Mouse (Mus musculus): Measurements from ENCODE around the gene Msx2. TPM values are rescaled to one million over a fixed set of nuclear protein-coding genes. Genes with fewer than 3 reads are reported as not detected.
A peak's percentile ranks its signal among the peaks of the same experiment; 100 is the strongest.

Msx2 gene
- polyA plus RNA-seq (2014; fragmentation: Nextera tagmentation; extraction: Ambion mirVana), result 2.4 and 3.1 TPM in 2 replicates

DNA sequence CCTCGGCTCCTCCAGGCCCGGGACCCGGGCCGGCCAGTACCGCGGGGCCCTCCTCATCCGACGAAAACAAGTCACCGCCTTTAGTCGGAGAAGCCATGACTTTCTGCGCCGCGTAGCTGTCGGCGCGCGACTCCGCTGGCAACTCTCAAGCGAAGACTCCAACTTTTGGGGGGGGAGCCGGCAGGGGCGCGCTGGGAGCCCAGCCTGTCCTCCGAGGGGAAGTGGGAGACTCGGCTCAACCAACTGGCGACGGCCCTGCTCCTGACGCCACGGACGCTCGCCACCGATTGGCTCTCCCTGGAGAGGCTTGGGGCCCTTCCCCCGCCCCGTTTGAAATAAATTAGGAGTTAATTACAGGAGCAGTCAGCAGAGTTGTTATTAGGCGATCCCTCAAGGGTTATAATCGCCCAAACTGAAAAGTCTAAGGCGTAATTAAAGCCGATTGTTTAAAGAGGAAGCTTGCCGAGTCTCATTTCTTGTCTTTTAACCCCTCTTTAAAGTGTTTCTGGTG, at the start of gene Msx2:
Gene Msx2 (minus strand): TSS at position 461 of the 511 bp plus-strand sequence.
- Histone ChIP-seq H3K4me3 (ENCODE audit: low read depth, low read length) (peak within 1 kb of the TSS; percentile 45), H3K9ac (ENCODE audit: low read depth, low read length) (peak within 1 kb of the TSS; percentile 7; the same call in 1 of the 2 replicates), H3K27me3 (replicated peaks; ENCODE audit: control insufficient read depth, insufficient read depth, low read length) (peaks cover 95% of the 10 kb centered on the region), H3K9me3 (ENCODE audit: control insufficient read depth, low read length) (no peaks in the 10 kb centered on the region), H3K4me2 (peak within 1 kb of the TSS; percentile 74), H3K36me3 (ENCODE audit: control insufficient read depth, insufficient read depth, low read length) (no peaks in the 10 kb centered on the region), H3K27ac (ENCODE audit: low read depth, low read length) (no peak within 1 kb of the TSS), H3K4me1 (replicated peaks; ENCODE audit: control insufficient read depth, insufficient read depth, low read length) (no peaks in the 10 kb centered on the region)
- ATAC-seq (replicated peaks; ENCODE audit: low FRiP score) (0 out of 2 replicates have a peak, but pooled peaks have one; percentile 64), DNase-seq (ENCODE audit: low spot score) (peak; percentile 69)
- under 1% methylated on average over 38 of the region's 38 CpGs for WGBS

DNA sequence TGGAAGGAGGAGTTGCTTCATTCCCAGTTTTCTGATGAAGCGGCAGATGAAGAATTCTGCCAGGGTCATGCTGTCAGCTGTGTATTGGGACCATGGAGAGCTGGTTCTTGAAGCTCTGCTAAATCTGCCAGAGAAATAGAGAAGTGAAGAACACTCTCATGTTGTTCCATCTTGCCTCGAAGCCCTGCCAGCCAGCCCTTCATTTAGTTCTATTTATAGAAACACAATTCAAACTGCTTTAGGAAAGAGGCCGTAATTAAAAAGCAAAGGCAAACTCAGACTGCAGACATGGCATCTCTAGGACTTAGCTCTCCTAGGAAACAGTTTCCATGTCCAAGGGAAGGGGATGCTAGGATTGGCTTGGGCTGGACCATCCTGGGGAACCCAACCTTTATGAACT, 48.6 kb upstream of the Msx2 start:
- Histone ChIP-seq H3K27ac (ENCODE audit: low read depth, low read length) (no peak overlapping the region), H3K4me3 (ENCODE audit: low read depth, low read length) (no peak overlapping the region), H3K4me1 (replicated peaks; ENCODE audit: control insufficient read depth, insufficient read depth, low read length) (no peaks in the 10 kb centered on the region), H3K9ac (ENCODE audit: low read depth, low read length) (no peak overlapping the region), H3K36me3 (ENCODE audit: control insufficient read depth, insufficient read depth, low read length) (no peaks in the 10 kb centered on the region), H3K27me3 (replicated peaks; ENCODE audit: control insufficient read depth, insufficient read depth, low read length) (no peaks in the 10 kb centered on the region), H3K9me3 (ENCODE audit: control insufficient read depth, low read length) (no peaks in the 10 kb centered on the region), H3K4me2 (no peak overlapping the region)
- 66% methylated on average over 3 of the region's 3 CpGs for WGBS
- no peak for ATAC-seq (replicated peaks; ENCODE audit: low FRiP score)
- DNase-seq (ENCODE audit: low spot score), result no peak

DNA sequence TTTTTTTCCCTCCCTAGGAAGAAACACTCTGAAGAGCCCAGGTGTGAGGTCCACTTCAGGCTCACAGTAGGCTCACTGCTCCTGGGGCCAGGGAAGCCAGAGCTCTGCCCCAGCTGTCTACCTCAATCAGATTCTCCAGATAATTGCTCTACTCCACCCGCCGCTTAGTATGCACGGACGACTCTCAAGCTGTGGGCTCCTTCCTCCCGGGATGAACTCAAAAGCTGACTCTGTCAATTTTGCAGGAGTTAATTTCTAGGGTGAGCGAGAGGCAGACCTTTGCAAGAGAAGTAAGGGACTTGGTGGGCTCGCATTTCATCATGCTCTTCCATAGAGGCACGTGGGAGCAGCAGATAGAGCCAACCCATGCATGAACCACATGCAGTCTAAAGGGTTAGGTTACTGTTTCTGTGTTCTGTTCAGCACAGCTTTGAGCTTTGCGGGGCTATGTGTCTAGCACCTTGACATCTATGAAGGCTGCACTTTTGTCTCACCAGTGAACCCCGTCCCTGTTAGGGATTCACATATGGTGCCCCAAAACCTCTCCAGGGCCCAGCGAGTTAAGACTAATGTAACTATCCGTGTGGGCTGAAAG, 47.6 kb upstream of the Msx2 start:
- no peak overlapping the region for H3K9ac ChIP-seq (ENCODE audit: low read depth, low read length)
- no peak overlapping the region for H3K4me2 ChIP-seq
- no peak for DNase-seq (ENCODE audit: low spot score)
- H3K9me3 ChIP-seq (ENCODE audit: control insufficient read depth, low read length), result no peaks in the 10 kb centered on the region
- no peaks in the 10 kb centered on the region for H3K4me1 ChIP-seq (replicated peaks; ENCODE audit: control insufficient read depth, insufficient read depth, low read length)
- H3K27ac ChIP-seq (ENCODE audit: low read depth, low read length), result no peak overlapping the region
- no peaks in the 10 kb centered on the region for H3K36me3 ChIP-seq (ENCODE audit: control insufficient read depth, insufficient read depth, low read length)
- H3K27me3 ChIP-seq (replicated peaks; ENCODE audit: control insufficient read depth, insufficient read depth, low read length), result no peaks in the 10 kb centered on the region
- no peak overlapping the region for H3K4me3 ChIP-seq (ENCODE audit: low read depth, low read length)
- no peak for ATAC-seq (replicated peaks; ENCODE audit: low FRiP score)
- 49% methylated on average over 12 of the region's 12 CpGs for WGBS

DNA sequence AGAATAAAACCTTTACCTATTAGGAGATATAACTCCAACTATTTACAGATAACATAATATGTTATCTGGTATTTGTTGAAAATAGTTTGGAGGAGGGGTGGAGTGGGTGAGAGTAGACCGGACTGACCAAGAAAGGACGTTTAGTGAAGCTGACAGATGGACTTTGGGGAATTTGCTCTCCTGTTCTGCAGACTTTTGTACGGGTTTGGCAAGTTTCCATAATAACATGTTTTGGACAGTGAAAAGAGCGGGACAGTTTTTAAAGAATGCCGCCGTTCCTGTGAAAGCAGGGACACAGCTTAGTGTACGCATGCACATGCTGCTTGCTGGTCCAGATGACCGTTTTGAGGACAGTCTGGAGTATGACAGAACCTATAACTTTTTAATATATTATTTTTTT, 46.9 kb upstream of the Msx2 start:
- H3K36me3 ChIP-seq (ENCODE audit: control insufficient read depth, insufficient read depth, low read length), result no peaks in the 10 kb centered on the region
- 75% methylated on average over 8 of the region's 8 CpGs for WGBS
- no peak overlapping the region for H3K4me3 ChIP-seq (ENCODE audit: low read depth, low read length)
- no peaks in the 10 kb centered on the region for H3K4me1 ChIP-seq (replicated peaks; ENCODE audit: control insufficient read depth, insufficient read depth, low read length)
- H3K4me2 ChIP-seq, result no peak overlapping the region
- no peaks in the 10 kb centered on the region for H3K27me3 ChIP-seq (replicated peaks; ENCODE audit: control insufficient read depth, insufficient read depth, low read length)
- ATAC-seq (replicated peaks; ENCODE audit: low FRiP score), result no peak
- no peaks in the 10 kb centered on the region for H3K9me3 ChIP-seq (ENCODE audit: control insufficient read depth, low read length)
- H3K27ac ChIP-seq (ENCODE audit: low read depth, low read length), result no peak overlapping the region
- DNase-seq (ENCODE audit: low spot score), result no peak
- H3K9ac ChIP-seq (ENCODE audit: low read depth, low read length), result no peak overlapping the region

DNA sequence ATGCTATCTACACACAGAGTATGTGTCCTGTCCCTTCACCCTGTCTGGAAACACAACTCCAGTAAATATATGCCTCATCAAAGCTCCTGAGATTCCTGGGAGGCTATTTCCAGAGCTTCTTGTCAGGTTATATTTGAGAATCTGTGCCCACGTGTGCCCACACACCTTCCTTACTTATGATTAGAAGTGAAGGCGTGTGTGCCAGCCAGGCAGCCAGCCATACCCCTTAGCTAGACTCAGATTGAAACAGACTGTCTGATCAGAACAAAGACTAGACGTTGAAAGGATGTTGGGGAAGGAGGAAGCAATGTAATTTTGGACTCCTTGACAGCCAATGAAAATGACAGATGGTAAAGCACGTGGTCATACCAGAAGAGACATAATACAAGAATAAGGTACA, 45.4 kb upstream of the Msx2 start:
- WGBS, result 70% methylated on average over 4 of the region's 4 CpGs

DNA sequence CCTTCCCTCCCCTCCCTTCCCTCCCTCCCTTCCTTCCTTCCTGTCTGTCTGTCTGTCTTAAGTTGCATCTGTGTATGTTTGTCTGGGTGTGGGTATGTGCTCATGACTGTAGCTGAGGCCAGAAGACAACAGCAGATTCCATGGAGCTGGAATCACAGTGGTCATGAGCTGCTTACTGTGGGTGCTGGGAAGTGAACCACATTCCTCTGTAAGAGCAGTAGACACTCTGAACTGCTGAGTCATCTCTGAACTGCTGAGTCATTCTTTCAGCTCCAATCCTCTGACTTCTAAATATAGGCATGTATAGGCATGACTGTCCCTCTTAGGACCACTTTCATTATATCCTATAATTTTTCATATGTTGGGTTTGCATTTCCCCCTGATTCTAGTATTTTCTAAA, 41.7 kb upstream of the Msx2 start:
- DNase-seq (ENCODE audit: low spot score), result no peak
- H3K4me2 ChIP-seq, result no peak overlapping the region
- no peaks in the 10 kb centered on the region for H3K9me3 ChIP-seq (ENCODE audit: control insufficient read depth, low read length)
- no peaks in the 10 kb centered on the region for H3K36me3 ChIP-seq (ENCODE audit: control insufficient read depth, insufficient read depth, low read length)
- H3K4me1 ChIP-seq (replicated peaks; ENCODE audit: control insufficient read depth, insufficient read depth, low read length), result no peaks in the 10 kb centered on the region
- H3K27ac ChIP-seq (ENCODE audit: low read depth, low read length), result no peak overlapping the region
- H3K9ac ChIP-seq (ENCODE audit: low read depth, low read length), result no peak overlapping the region
- no peak overlapping the region for H3K4me3 ChIP-seq (ENCODE audit: low read depth, low read length)
- H3K27me3 ChIP-seq (replicated peaks; ENCODE audit: control insufficient read depth, insufficient read depth, low read length), result no peaks in the 10 kb centered on the region
- no peak for ATAC-seq (replicated peaks; ENCODE audit: low FRiP score)

More for the DNA sequence above, 45.4 kb upstream of the Msx2 start:
- H3K4me1 ChIP-seq (replicated peaks; ENCODE audit: control insufficient read depth, insufficient read depth, low read length), result no peaks in the 10 kb centered on the region
- H3K4me2 ChIP-seq, result no peak overlapping the region
- no peak for ATAC-seq (replicated peaks; ENCODE audit: low FRiP score)
- H3K27me3 ChIP-seq (replicated peaks; ENCODE audit: control insufficient read depth, insufficient read depth, low read length), result no peaks in the 10 kb centered on the region
- no peak overlapping the region for H3K27ac ChIP-seq (ENCODE audit: low read depth, low read length)
- H3K9ac ChIP-seq (ENCODE audit: low read depth, low read length), result no peak overlapping the region
- H3K9me3 ChIP-seq (ENCODE audit: control insufficient read depth, low read length), result no peaks in the 10 kb centered on the region
- DNase-seq (ENCODE audit: low spot score), result no peak
- no peaks in the 10 kb centered on the region for H3K36me3 ChIP-seq (ENCODE audit: control insufficient read depth, insufficient read depth, low read length)
- no peak overlapping the region for H3K4me3 ChIP-seq (ENCODE audit: low read depth, low read length)

DNA sequence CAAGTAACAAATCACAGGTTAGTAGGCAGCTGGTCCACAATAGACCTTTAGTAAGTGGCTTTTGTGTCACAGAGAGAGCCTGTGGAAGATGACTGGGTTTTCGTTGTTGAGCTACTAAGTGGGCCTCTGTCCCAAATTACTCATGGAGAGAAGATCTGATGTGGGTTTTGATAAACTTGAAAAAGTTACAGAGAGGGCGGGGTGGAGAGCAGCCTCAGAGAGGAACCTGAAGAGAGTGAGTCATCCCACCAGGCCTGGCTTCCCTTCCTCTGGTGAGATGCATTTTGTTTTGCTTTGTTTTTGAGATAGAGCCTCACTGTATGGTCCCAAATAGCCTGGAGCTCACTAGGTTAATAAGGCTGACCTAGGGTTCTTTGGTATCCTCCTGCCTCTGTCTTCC, 38.5 kb upstream of the Msx2 start:
- DNase-seq (ENCODE audit: low spot score) (no peak), ATAC-seq (replicated peaks; ENCODE audit: low FRiP score) (no peak)
- no peaks in the 10 kb centered on the region for H3K36me3 ChIP-seq (ENCODE audit: control insufficient read depth, insufficient read depth, low read length)
- no peak overlapping the region for H3K27ac ChIP-seq (ENCODE audit: low read depth, low read length)
- no peaks in the 10 kb centered on the region for H3K9me3 ChIP-seq (ENCODE audit: control insufficient read depth, low read length)
- H3K4me2 ChIP-seq, result no peak overlapping the region
- no peaks in the 10 kb centered on the region for H3K4me1 ChIP-seq (replicated peaks; ENCODE audit: control insufficient read depth, insufficient read depth, low read length)
- no peaks in the 10 kb centered on the region for H3K27me3 ChIP-seq (replicated peaks; ENCODE audit: control insufficient read depth, insufficient read depth, low read length)
- no peak overlapping the region for H3K4me3 ChIP-seq (ENCODE audit: low read depth, low read length)
- no peak overlapping the region for H3K9ac ChIP-seq (ENCODE audit: low read depth, low read length)
- 48% methylated on average over 2 of the region's 2 CpGs for WGBS

DNA sequence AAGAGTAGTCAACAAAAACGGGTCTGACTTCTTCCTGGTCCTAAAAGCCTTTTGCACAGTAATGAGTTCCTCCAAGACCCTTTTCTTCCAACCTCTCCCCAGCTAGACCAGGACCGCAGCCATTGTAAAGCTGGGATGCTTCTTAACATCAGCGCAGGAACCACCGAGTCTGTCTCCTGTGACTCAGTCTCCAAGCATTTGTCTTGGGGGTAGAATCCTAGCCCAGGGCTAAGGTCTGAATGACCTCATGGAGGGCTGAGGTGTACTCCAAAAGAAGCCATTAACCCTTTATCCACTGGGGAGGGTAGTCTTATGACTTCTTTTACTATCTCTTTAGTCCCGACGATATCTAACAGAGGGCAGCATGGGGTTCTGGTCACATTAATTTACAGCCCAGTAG, 29.5 kb upstream of the Msx2 start:
- H3K4me3 ChIP-seq (ENCODE audit: low read depth, low read length), result no peak overlapping the region
- no peaks in the 10 kb centered on the region for H3K4me1 ChIP-seq (replicated peaks; ENCODE audit: control insufficient read depth, insufficient read depth, low read length)
- no peak overlapping the region for H3K4me2 ChIP-seq
- ATAC-seq (replicated peaks; ENCODE audit: low FRiP score), result no peak
- H3K9ac ChIP-seq (ENCODE audit: low read depth, low read length), result no peak overlapping the region
- no peaks in the 10 kb centered on the region for H3K36me3 ChIP-seq (ENCODE audit: control insufficient read depth, insufficient read depth, low read length)
- 45% methylated on average over 6 of the region's 6 CpGs for WGBS
- H3K27me3 ChIP-seq (replicated peaks; ENCODE audit: control insufficient read depth, insufficient read depth, low read length), result no peaks in the 10 kb centered on the region
- H3K27ac ChIP-seq (ENCODE audit: low read depth, low read length), result no peak overlapping the region
- no peaks in the 10 kb centered on the region for H3K9me3 ChIP-seq (ENCODE audit: control insufficient read depth, low read length)
- DNase-seq (ENCODE audit: low spot score), result no peak

DNA sequence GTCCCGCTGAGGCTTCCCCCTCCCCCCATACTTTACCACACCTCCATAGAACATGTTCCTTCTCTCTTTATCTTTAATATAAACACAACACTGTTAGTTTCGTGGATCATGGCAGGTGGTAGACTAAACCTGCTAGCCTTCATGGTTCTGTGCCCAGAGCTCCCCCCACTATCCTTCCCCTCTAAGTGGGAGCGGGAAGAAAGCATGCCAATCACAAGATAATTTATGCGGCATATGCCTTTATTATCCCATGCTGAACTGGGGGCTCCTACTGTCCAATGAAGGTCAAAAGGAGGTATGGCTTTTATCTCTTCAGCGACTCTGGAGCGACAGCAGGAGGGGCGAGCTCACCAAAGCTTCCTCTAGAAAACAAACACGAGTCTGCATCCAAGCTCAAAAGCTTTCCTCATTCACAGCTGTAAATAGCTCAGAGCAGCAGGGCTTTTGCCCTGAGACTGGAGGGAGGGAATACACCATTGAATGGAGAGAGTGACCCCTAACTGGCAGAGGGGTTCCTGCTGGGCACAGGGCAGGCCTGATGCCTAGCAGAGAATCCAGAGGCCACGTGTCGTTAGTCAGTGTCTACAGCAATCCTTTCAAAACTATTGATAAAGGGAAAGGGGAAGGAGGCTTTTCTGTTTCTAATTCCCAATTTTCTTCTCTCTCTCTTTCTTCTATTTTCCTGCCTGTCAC, 28.8 kb upstream of the Msx2 start:
- 19% methylated on average over 10 of the region's 10 CpGs for WGBS

More for the DNA sequence above, 28.8 kb upstream of the Msx2 start:
- no peak for ATAC-seq (replicated peaks; ENCODE audit: low FRiP score)
- H3K27ac ChIP-seq (ENCODE audit: low read depth, low read length), result no peak overlapping the region
- H3K36me3 ChIP-seq (ENCODE audit: control insufficient read depth, insufficient read depth, low read length), result no peaks in the 10 kb centered on the region
- no peak overlapping the region for H3K9ac ChIP-seq (ENCODE audit: low read depth, low read length)
- H3K27me3 ChIP-seq (replicated peaks; ENCODE audit: control insufficient read depth, insufficient read depth, low read length), result no peaks in the 10 kb centered on the region
- H3K4me1 ChIP-seq (replicated peaks; ENCODE audit: control insufficient read depth, insufficient read depth, low read length), result no peaks in the 10 kb centered on the region
- no peak overlapping the region for H3K4me3 ChIP-seq (ENCODE audit: low read depth, low read length)
- H3K4me2 ChIP-seq, result no peak overlapping the region
- no peak for DNase-seq (ENCODE audit: low spot score)
- H3K9me3 ChIP-seq (ENCODE audit: control insufficient read depth, low read length), result no peaks in the 10 kb centered on the region

Data from liver, embryonic 11.5 days (tissue).